Mouse (Mus musculus): ENCODE results near the gene Fam227a. TPM values are rescaled to one million over a fixed set of nuclear protein-coding genes. Genes with fewer than 3 reads are reported as not detected.

Gene Fam227a
- total and polyA plus RNA-seq, 3 experiments = 0.35 to 0.60 TPM; not detected in 1

DNA sequence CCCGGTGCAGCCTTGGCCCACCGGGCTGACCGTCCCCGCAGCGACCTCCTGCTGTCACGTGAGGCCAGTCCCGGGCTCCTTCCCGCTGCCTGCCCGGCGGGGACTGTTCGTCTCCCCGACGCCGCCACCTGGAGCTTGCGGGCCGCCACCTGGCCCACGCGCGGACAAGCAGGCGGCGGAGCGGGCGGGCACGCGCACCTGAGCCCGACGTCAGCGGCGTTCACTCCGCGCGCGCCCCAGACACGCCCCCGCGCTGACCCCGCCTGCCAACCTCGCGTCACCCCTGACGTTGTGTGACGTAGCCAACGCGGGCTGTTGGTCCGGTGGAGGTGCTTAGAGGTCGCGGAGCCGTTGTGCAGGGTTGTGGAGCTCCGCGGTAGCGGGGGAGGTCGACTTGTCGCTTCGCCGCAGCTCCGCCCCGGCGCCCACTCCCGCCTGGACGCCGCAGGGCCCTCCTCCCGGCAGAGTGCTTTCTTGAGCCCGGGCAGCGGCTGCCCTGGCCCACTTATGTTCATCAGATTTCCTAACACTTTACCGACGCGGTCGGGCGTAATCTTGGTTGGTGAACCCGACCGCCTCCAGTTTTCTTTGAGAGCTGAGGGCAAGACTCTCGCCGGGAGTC is 29.0 kb upstream of the Fam227a start, which contains the start of gene Josd1 (continued):
- TF ChIP-seq ZMIZ1 (IDR thresholded peaks at IDR 0.05; ENCODE audit: low read depth, low read length) (peak; percentile 51), SMC3 (IDR thresholded peaks at IDR 0.05; ENCODE audit: low read depth, low read length) (no peak), JUND (IDR thresholded peaks at IDR 0.05; ENCODE audit: low read depth, low read length) (no peak), ELF1 (IDR thresholded peaks at IDR 0.05; ENCODE audit: low read depth, low read length) (no peak), ETS1 (IDR thresholded peaks at IDR 0.05; ENCODE audit: low read depth, low read length) (peak; percentile 61), MYB (IDR thresholded peaks at IDR 0.05; ENCODE audit: low read depth, low read length) (0 out of 2 replicates have a peak, but pooled peaks have one; percentile 4), ZC3H11A (IDR thresholded peaks at IDR 0.05; ENCODE audit: low read depth, low read length) (no peak), MAX (IDR thresholded peaks at IDR 0.05; ENCODE audit: low read length) (no peak), MYC (IDR thresholded peaks at IDR 0.05; ENCODE audit: low read depth, low read length) (no peak), GABPA (IDR thresholded peaks at IDR 0.05; ENCODE audit: low read depth, low read length) (no peak), MEF2A (IDR thresholded peaks at IDR 0.05; ENCODE audit: extremely low read depth, insufficient replicate concordance, low read depth, low read length, poor library complexity, severe bottlenecking) (no peak), BHLHE40 (IDR thresholded peaks at IDR 0.05; ENCODE audit: borderline replicate concordance, low read depth, low read length) (peak; percentile 40; the same call in 1 of the 2 replicates), POLR2AphosphoS2 (IDR thresholded peaks at IDR 0.05; ENCODE audit: low read length) (peak; percentile 44; the same call in 1 of the 2 replicates), EP300 (IDR thresholded peaks at IDR 0.05; ENCODE audit: low read depth in 1 of 2, low read length in 2 of 2) (0 out of 4 replicates have a peak, but pooled peaks of 1 of the 2 experiments have one; percentile 2), USF2 (IDR thresholded peaks at IDR 0.05; ENCODE audit: borderline replicate concordance in 1 of 2, insufficient read depth in 1 of 2, low read depth in 1 of 2, low read length in 2 of 2) (no peak), POLR2A (IDR thresholded peaks at IDR 0.05; ENCODE audit: control insufficient read depth in 1 of 2, insufficient read depth in 1 of 2, low read depth in 1 of 2, low read length in 2 of 2, poor library complexity in 1 of 2) (peak; percentile 85 to 87), KAT2A (conservative IDR thresholded peaks at IDR 0.05; ENCODE audit: low read depth, low read length) (no peak), MAFK (IDR thresholded peaks at IDR 0.05; ENCODE audit: borderline replicate concordance, low read depth, low read length) (no peak), CTCF (IDR thresholded peaks at IDR 0.05 in 2 of 3, conservative IDR thresholded peaks at IDR 0.05 in 1 of 3; ENCODE audit: control insufficient read depth in 1 of 3, insufficient read depth in 1 of 3, low read depth in 2 of 3, low read length in 3 of 3, poor library complexity in 1 of 3, severe bottlenecking in 1 of 3) (no peak), MXI1 (IDR thresholded peaks at IDR 0.05; ENCODE audit: low read depth, low read length) (peak; percentile 13; the same call in 1 of the 2 replicates), NELFE (IDR thresholded peaks at IDR 0.05; ENCODE audit: low read depth, low read length) (peak; percentile 79), SIN3A (IDR thresholded peaks at IDR 0.05; ENCODE audit: low read length) (peak; percentile 84), MAZ (IDR thresholded peaks at IDR 0.05; ENCODE audit: low read depth, low read length) (peak; percentile 8; the same call in 1 of the 2 replicates), ZNF384 (IDR thresholded peaks at IDR 0.05; ENCODE audit: low read depth, low read length) (no peak), RAD21 (IDR thresholded peaks at IDR 0.05; ENCODE audit: low read depth, low read length) (no peak)

Data from MEL (cell line).